Mouse (Mus musculus): ENCODE data around the gene Dad1.

DNA sequence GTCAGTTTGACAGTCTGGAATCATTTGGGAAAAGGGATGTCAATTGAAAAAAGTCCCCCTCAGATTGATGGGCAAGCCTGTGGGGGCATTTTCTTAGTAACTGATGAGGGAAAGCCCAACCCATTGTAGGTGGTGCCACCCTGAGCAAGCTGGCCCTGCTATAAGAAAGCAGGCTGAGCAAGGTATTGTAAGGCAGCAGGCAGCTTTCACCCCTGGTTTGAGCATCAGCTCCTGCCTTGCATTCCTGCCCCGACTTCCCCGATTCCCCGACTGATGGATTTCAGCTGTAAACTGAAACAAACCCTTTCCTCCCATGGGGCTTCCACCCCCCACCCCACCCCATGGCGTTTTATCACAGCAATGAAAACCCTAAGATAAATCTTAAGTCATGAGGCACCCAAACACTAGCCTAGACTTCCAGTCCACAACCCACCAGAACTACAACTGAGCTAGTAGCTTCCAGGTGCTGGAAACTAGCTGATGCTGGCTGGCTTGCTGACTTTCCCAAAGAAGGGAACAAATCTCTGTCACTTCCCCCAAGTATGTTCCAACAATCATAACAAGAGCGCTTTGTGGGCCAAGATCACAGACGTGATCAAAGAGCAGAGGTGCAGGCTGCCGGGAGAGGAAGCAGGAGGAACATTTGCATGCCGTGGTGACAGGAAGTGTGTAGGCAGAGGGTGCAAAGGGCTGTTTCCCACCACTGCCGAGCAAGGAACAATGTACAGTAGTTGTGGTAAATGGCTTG, 20.9 kb downstream of the Dad1 start:
- TF ChIP-seq EP300 (IDR thresholded peaks at IDR 0.05; ENCODE audit: low read depth) (no peak), CTCF (IDR thresholded peaks at IDR 0.05; ENCODE audit: low read depth) (no peak)

All from liver, embryonic 14.5 days (tissue).